ENCODE assay signal across 8 mouse cellular contexts in the genomic region with DNA sequence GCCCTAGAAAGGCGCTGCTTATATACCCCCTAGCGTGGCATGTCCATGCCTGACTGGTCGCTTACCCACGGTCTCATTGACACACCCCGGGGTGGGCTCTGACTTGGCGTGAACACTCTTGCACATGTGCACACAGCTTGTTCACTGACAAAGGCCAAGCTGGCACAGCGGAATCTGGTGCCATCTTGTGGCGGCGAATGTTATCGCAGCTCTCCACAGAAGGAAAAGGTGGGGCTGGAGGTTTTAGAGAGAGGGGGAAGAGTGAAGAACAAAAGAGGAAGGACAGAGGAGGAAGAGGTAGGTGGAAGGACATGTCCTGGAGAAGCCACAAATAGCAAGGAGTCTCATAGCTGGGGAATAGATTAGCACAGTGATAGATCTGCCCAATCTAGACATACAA. TPM values are rescaled to one million over a fixed set of nuclear protein-coding genes. Genes with fewer than 3 reads are reported as not detected.
DNase-seq lines count a peak whose midpoint lies in the region; ATAC-seq and TF ChIP-seq lines count a peak whose summit lies in the region.

No protein-coding gene starts in this region.

- no peaks in the 10 kb centered on the region for H3K27me3 ChIP-seq in hindbrain, embryonic 13.5 days
- no peaks in the 10 kb centered on the region for H3K27me3 ChIP-seq in midbrain, postnatal 0 days (ENCODE audit: insufficient read depth, low read length)

- H3K27ac ChIP-seq in hindbrain, embryonic 13.5 days = no peak overlapping the region
- no peak overlapping the region for H3K27ac ChIP-seq in midbrain, postnatal 0 days (ENCODE audit: low read depth, low read length)

- ATAC-seq in hindbrain, embryonic 13.5 days (ENCODE audit: low FRiP score) = peak; percentile 74
- ATAC-seq in midbrain, postnatal 0 days (ENCODE audit: low FRiP score) = peak; percentile 93

- no peaks in the 10 kb centered on the region for H3K36me3 ChIP-seq in hindbrain, embryonic 13.5 days
- no peaks in the 10 kb centered on the region for H3K36me3 ChIP-seq in midbrain, postnatal 0 days (ENCODE audit: insufficient read depth, low read length)

- peak; percentile 69 to 83 for DNase-seq in heart, adult 18-20 months
- DNase-seq in heart, postnatal 25 days (ENCODE audit: low spot score) = no peak
- peak; percentile 88 to 92 for DNase-seq in cerebellum, adult 18-20 months
- DNase-seq in frontal cortex, adult 2 months (ENCODE audit: extremely low spot score in 1 of 2, low spot score in 1 of 2) = peak; percentile 60 to 93
- DNase-seq in left cerebral cortex, postnatal 25 days (ENCODE audit: low spot score in 2 of 2) = peak; percentile 83 to 88
- DNase-seq in midbrain, postnatal 0 days (ENCODE audit: low spot score) = peak; percentile 81
- peak; percentile 50 to 70 for DNase-seq in spleen, postnatal 14 days (ENCODE audit: low spot score in 2 of 2)

- H3K4me2 ChIP-seq in hindbrain, embryonic 13.5 days = 0 out of 2 replicates have a peak overlapping the region, but pooled peaks have one; percentile 15
- H3K4me2 ChIP-seq in midbrain, postnatal 0 days (ENCODE audit: low read depth, low read length, poor library complexity, severe bottlenecking) = peak overlapping the region; percentile 28; the same call in 1 of the 2 replicates

- intact Hi-C loops in heart, postnatal 25 days (cut with DNase I) = loop anchor here (2.0 to 10.0 kb wide), 3 partner anchors 102 to 272 kb away; no protein-coding TSS in a partner anchor
- intact Hi-C loops in left cerebral cortex, postnatal 25 days (cut with DNase I) = loop anchor here (5.0 kb wide), 1 partner anchor 102 kb away; no protein-coding TSS in a partner anchor

- peak; percentile 96 for TF ChIP-seq CTCF in midbrain, postnatal 0 days (IDR thresholded peaks at IDR 0.05)

- WGBS in hindbrain, embryonic 13.5 days = 29% methylated on average over 10 of the region's 10 CpGs
- WGBS in midbrain, postnatal 0 days = 20% methylated on average over 10 of the region's 10 CpGs

- peak overlapping the region; percentile 13; the same call in 1 of the 2 replicates for H3K4me3 ChIP-seq in hindbrain, embryonic 13.5 days
- H3K4me3 ChIP-seq in midbrain, postnatal 0 days (ENCODE audit: low read depth, low read length) = peak overlapping the region; percentile 24

- peaks cover 3% of the 10 kb centered on the region for H3K9me3 ChIP-seq in hindbrain, embryonic 13.5 days
- H3K9me3 ChIP-seq in midbrain, postnatal 0 days (ENCODE audit: low read length) = no peaks in the 10 kb centered on the region

- H3K9ac ChIP-seq in hindbrain, embryonic 13.5 days = no peak overlapping the region
- no peak overlapping the region for H3K9ac ChIP-seq in midbrain, postnatal 0 days (replicated peaks; ENCODE audit: low read length, poor library complexity, severe bottlenecking)

- no peaks in the 10 kb centered on the region for H3K4me1 ChIP-seq in hindbrain, embryonic 13.5 days (replicated peaks)
- no peaks in the 10 kb centered on the region for H3K4me1 ChIP-seq in midbrain, postnatal 0 days (ENCODE audit: insufficient read depth, low read length)

RNA-seq across cellular contexts. Expression of gene Nelfa, which starts 18.1 kb away (rescaled TPM):
- 1 to 10 TPM; 9.0 to 9.1 TPM for total RNA-seq in heart, adult 18-20 months (2021)
- 10 to 100 TPM; 10.1 to 10.2 TPM for total RNA-seq in heart, postnatal 25 days (2021)
- 29.9 and 33.4 TPM in 2 replicates for polyA plus RNA-seq in frontal cortex, adult 2 months (2012; rRNA removed)
- polyA plus RNA-seq in hindbrain, embryonic 13.5 days (2015; fragmentation: Nextera tagmentation; extraction: Ambion mirVana) = 41.8 and 44.3 TPM in 2 replicates
- total RNA-seq in left cerebral cortex, postnatal 25 days (2021) = 10 to 100 TPM; 18.8 to 19.8 TPM
- total RNA-seq in midbrain, postnatal 0 days (2014; rRNA removed) = 26.1 and 29.6 TPM in 2 replicates
- 32.5 and 34.9 TPM in 2 replicates for polyA plus RNA-seq in midbrain, postnatal 0 days (2015; fragmentation: Nextera tagmentation; extraction: Ambion mirVana)

RNA-seq across cellular contexts. Expression of gene Gm1673, which starts 28.9 kb away (rescaled TPM):
- 1 to 10 TPM; 3.3 to 4.0 TPM for total RNA-seq in heart, adult 18-20 months (2021)
- total RNA-seq in heart, postnatal 25 days (2021) = 1 to 10 TPM; 2.8 to 3.1 TPM
- polyA plus RNA-seq in frontal cortex, adult 2 months (2012; rRNA removed) = 169 and 190 TPM in 2 replicates
- 589 and 607 TPM in 2 replicates for polyA plus RNA-seq in hindbrain, embryonic 13.5 days (2015; fragmentation: Nextera tagmentation; extraction: Ambion mirVana)
- 10 to 100 TPM; 83.0 to 93.1 TPM for total RNA-seq in left cerebral cortex, postnatal 25 days (2021)
- 635 and 874 TPM in 2 replicates for total RNA-seq in midbrain, postnatal 0 days (2014; rRNA removed)
- 837 and 845 TPM in 2 replicates for polyA plus RNA-seq in midbrain, postnatal 0 days (2015; fragmentation: Nextera tagmentation; extraction: Ambion mirVana)

RNA-seq across cellular contexts. Expression of gene Nat8l, which starts 41.4 kb away (rescaled TPM):
- 1 to 10 TPM; 1.5 to 3.7 TPM for total RNA-seq in heart, adult 18-20 months (2021)
- total RNA-seq in heart, postnatal 25 days (2021) = 1 to 10 TPM; 1.1 TPM
- polyA plus RNA-seq in frontal cortex, adult 2 months (2012; rRNA removed) = 138 and 150 TPM in 2 replicates
- 3.9 and 4.2 TPM in 2 replicates for polyA plus RNA-seq in hindbrain, embryonic 13.5 days (2015; fragmentation: Nextera tagmentation; extraction: Ambion mirVana)
- 100 to 1,000 TPM; 180 to 191 TPM for total RNA-seq in left cerebral cortex, postnatal 25 days (2021)
- total RNA-seq in midbrain, postnatal 0 days (2014; rRNA removed) = 42.9 and 46.6 TPM in 2 replicates
- polyA plus RNA-seq in midbrain, postnatal 0 days (2015; fragmentation: Nextera tagmentation; extraction: Ambion mirVana) = 5.3 and 6.1 TPM in 2 replicates

Comparison
In these comparisons a context has a peak if more than half of its experiments do, and no peak if none do; other contexts are left out.
1. RNA of gene Gm1673, which starts 28.9 kb away (total RNA-seq): 635 to 874 TPM in midbrain, postnatal 0 days and 83.0 to 93.1 TPM in left cerebral cortex, postnatal 25 days; 3.3 to 4.0 TPM in heart, adult 18-20 months and 2.8 to 3.1 TPM in heart, postnatal 25 days; every median in the first group is over 10 times any median in the second.